Mouse (Mus musculus): ENCODE data around the gene Arhgap27. TPM values are rescaled to one million over a fixed set of nuclear protein-coding genes. Genes with fewer than 3 reads are reported as not detected.

Arhgap27 gene
- 28.3 TPM for polyA plus RNA-seq (2015; fragmentation: Illumina TruSeq; extraction: RNeasy Lipid Tissue Mini Kit (QIAGEN cat#74804); ENCODE audit: insufficient read depth, low replicate concordance)

GRCm38 (mm10) chr11:103363214-103364148, at the start of gene Arhgap27:
Gene Arhgap27 (minus strand): TSS chr11:103363692.

GRCm38 (mm10) chr11:103411981-103412949, 48.8 kb upstream of the Arhgap27 start, which contains the start of gene Plekhm1:
Gene Plekhm1 (minus strand): TSS chr11:103412687.

Other genes with a start within 250 kb of the Arhgap27 start
- gene Hexim1, start 247.5 kb downstream of the Arhgap27 start, polyA plus RNA-seq (2015; fragmentation: Illumina TruSeq; extraction: RNeasy Lipid Tissue Mini Kit (QIAGEN cat#74804); ENCODE audit: insufficient read depth, low replicate concordance) = 16.5 TPM
- gene Hexim2, start 231.3 kb downstream of the Arhgap27 start, polyA plus RNA-seq (2015; fragmentation: Illumina TruSeq; extraction: RNeasy Lipid Tissue Mini Kit (QIAGEN cat#74804); ENCODE audit: insufficient read depth, low replicate concordance) = 0.75 TPM
- gene Fmnl1, start 192.6 kb downstream of the Arhgap27 start, polyA plus RNA-seq (2015; fragmentation: Illumina TruSeq; extraction: RNeasy Lipid Tissue Mini Kit (QIAGEN cat#74804); ENCODE audit: insufficient read depth, low replicate concordance) = 175 TPM
- not detected for gene 1700023F06Rik, start 155.1 kb downstream of the Arhgap27 start, polyA plus RNA-seq (2015; fragmentation: Illumina TruSeq; extraction: RNeasy Lipid Tissue Mini Kit (QIAGEN cat#74804); ENCODE audit: insufficient read depth, low replicate concordance)
- not detected for gene Spata32, start 145.3 kb downstream of the Arhgap27 start, polyA plus RNA-seq (2015; fragmentation: Illumina TruSeq; extraction: RNeasy Lipid Tissue Mini Kit (QIAGEN cat#74804); ENCODE audit: insufficient read depth, low replicate concordance)
- gene Map3k14, start 96.2 kb downstream of the Arhgap27 start, polyA plus RNA-seq (2015; fragmentation: Illumina TruSeq; extraction: RNeasy Lipid Tissue Mini Kit (QIAGEN cat#74804); ENCODE audit: insufficient read depth, low replicate concordance) = 11.3 TPM
- gene Plekhm1, start 49.0 kb upstream of the Arhgap27 start, polyA plus RNA-seq (2015; fragmentation: Illumina TruSeq; extraction: RNeasy Lipid Tissue Mini Kit (QIAGEN cat#74804); ENCODE audit: insufficient read depth, low replicate concordance) = 20.5 TPM
- gene Lrrc37a, start 140.9 kb upstream of the Arhgap27 start, polyA plus RNA-seq (2015; fragmentation: Illumina TruSeq; extraction: RNeasy Lipid Tissue Mini Kit (QIAGEN cat#74804); ENCODE audit: insufficient read depth, low replicate concordance) = not detected

All from spleen, adult 10 weeks (tissue).